Mouse (Mus musculus): Measurements from ENCODE around the gene Rbms1. TPM values are rescaled to one million over a fixed set of nuclear protein-coding genes. Genes with fewer than 3 reads are reported as not detected.

Rbms1 gene
- polyA plus RNA-seq, 1 experiment from 2014 or later: 47.8 TPM

- Histone ChIP-seq H3K9ac (no peak overlapping the region), H3K9me3 (replicated peaks) (no peaks in the 10 kb centered on the region), H3K4me1 (replicated peaks) (peaks cover 11% of the 10 kb centered on the region; the same call in 1 of the 2 replicates), H3K36me3 (replicated peaks) (no peaks in the 10 kb centered on the region), H3K27me3 (no peaks in the 10 kb centered on the region), H3K4me2 (no peak overlapping the region), H3K4me3 (replicated peaks) (no peak overlapping the region), H3K27ac (replicated peaks) (no peak overlapping the region)
- ATAC-seq (ENCODE audit: insufficient read depth): no peak
- WGBS (ENCODE audit: insufficient replicate concordance): 60% methylated on average over 7 of the region's 7 CpGs
These were observed 48.3 kb downstream of the Rbms1 start for GRCm38 (mm10) chr2:60914524-60915280.

- Histone ChIP-seq H3K4me1 (replicated peaks) (peaks cover 11% of the 10 kb centered on the region; the same call in 1 of the 2 replicates), H3K9me3 (replicated peaks) (no peaks in the 10 kb centered on the region), H3K4me3 (replicated peaks) (no peak overlapping the region), H3K9ac (no peak overlapping the region), H3K36me3 (replicated peaks) (no peaks in the 10 kb centered on the region), H3K27ac (replicated peaks) (no peak overlapping the region), H3K27me3 (no peaks in the 10 kb centered on the region), H3K4me2 (no peak overlapping the region)
- no peak for ATAC-seq (ENCODE audit: insufficient read depth)
- WGBS (ENCODE audit: insufficient replicate concordance): 45% methylated on average over 3 of the region's 3 CpGs
These were observed 49.7 kb downstream of the Rbms1 start for GRCm38 (mm10) chr2:60913281-60913680.

GRCm38 (mm10) chr2:60911716-60912115 is 51.3 kb downstream of the Rbms1 start:
- Histone ChIP-seq H3K4me1 (replicated peaks) (peaks cover 11% of the 10 kb centered on the region; the same call in 1 of the 2 replicates), H3K9ac (no peak overlapping the region), H3K27me3 (no peaks in the 10 kb centered on the region), H3K4me2 (no peak overlapping the region), H3K9me3 (replicated peaks) (no peaks in the 10 kb centered on the region), H3K27ac (replicated peaks) (no peak overlapping the region), H3K36me3 (replicated peaks) (no peaks in the 10 kb centered on the region), H3K4me3 (replicated peaks) (no peak overlapping the region)
- ATAC-seq (ENCODE audit: insufficient read depth): no peak
- 77% methylated on average over 8 of the region's 8 CpGs for WGBS (ENCODE audit: insufficient replicate concordance)

- Histone ChIP-seq H3K9ac (no peak overlapping the region), H3K4me1 (replicated peaks) (peaks cover 11% of the 10 kb centered on the region; the same call in 1 of the 2 replicates)
These were observed 52.2 kb downstream of the Rbms1 start for GRCm38 (mm10) chr2:60910820-60911219.

GRCm38 (mm10) chr2:60908551-60908950 is 54.4 kb downstream of the Rbms1 start:
- H3K4me2 ChIP-seq: 0 out of 2 replicates have a peak overlapping the region, but pooled peaks have one; percentile 7
- no peak overlapping the region for H3K9ac ChIP-seq
- H3K27me3 ChIP-seq: no peaks in the 10 kb centered on the region
- H3K36me3 ChIP-seq (replicated peaks): no peaks in the 10 kb centered on the region
- WGBS (ENCODE audit: insufficient replicate concordance): 36% methylated on average over 4 of the region's 4 CpGs
- peaks cover 14% of the 10 kb centered on the region; the same call in 1 of the 2 replicates for H3K4me1 ChIP-seq (replicated peaks)
- no peak overlapping the region for H3K27ac ChIP-seq (replicated peaks)
- no peak overlapping the region for H3K4me3 ChIP-seq (replicated peaks)
- no peaks in the 10 kb centered on the region for H3K9me3 ChIP-seq (replicated peaks)
- no peak for ATAC-seq (ENCODE audit: insufficient read depth)

More at GRCm38 (mm10) chr2:60910820-60911219, 52.2 kb downstream of the Rbms1 start:
- H3K4me3 ChIP-seq (replicated peaks): no peak overlapping the region
- no peaks in the 10 kb centered on the region for H3K27me3 ChIP-seq
- no peaks in the 10 kb centered on the region for H3K9me3 ChIP-seq (replicated peaks)
- 0 out of 2 replicates have a peak overlapping the region, but pooled peaks have one; percentile 11 for H3K27ac ChIP-seq (replicated peaks)
- no peaks in the 10 kb centered on the region for H3K36me3 ChIP-seq (replicated peaks)
- ATAC-seq (ENCODE audit: insufficient read depth): 0 out of 2 replicates have a peak, but pooled peaks have one; percentile 9
- peak overlapping the region; percentile 25 for H3K4me2 ChIP-seq
- WGBS (ENCODE audit: insufficient replicate concordance): 30% methylated on average over 6 of the region's 6 CpGs

- H3K9me3 ChIP-seq (replicated peaks): no peaks in the 10 kb centered on the region
- 44% methylated on average over 12 of the region's 12 CpGs for WGBS (ENCODE audit: insufficient replicate concordance)
- H3K36me3 ChIP-seq (replicated peaks): no peaks in the 10 kb centered on the region
- no peaks in the 10 kb centered on the region for H3K27me3 ChIP-seq
- no peak overlapping the region for H3K27ac ChIP-seq (replicated peaks)
- H3K4me1 ChIP-seq (replicated peaks): peaks cover 14% of the 10 kb centered on the region; the same call in 1 of the 2 replicates
- no peak overlapping the region for H3K9ac ChIP-seq
- H3K4me2 ChIP-seq: peak overlapping the region; percentile 7; the same call in 1 of the 2 replicates
- no peak overlapping the region for H3K4me3 ChIP-seq (replicated peaks)
- ATAC-seq (ENCODE audit: insufficient read depth): no peak
These were observed 54.9 kb downstream of the Rbms1 start for GRCm38 (mm10) chr2:60908116-60908515.

GRCm38 (mm10) chr2:60905283-60905682 is 57.7 kb downstream of the Rbms1 start:
- no peak for ATAC-seq (ENCODE audit: insufficient read depth)
- Histone ChIP-seq H3K4me3 (replicated peaks) (no peak overlapping the region), H3K36me3 (replicated peaks) (no peaks in the 10 kb centered on the region), H3K4me2 (no peak overlapping the region), H3K9ac (no peak overlapping the region), H3K4me1 (replicated peaks) (peaks cover 5% of the 10 kb centered on the region; the same call in 1 of the 2 replicates), H3K27me3 (no peaks in the 10 kb centered on the region; the same call in 1 of the 2 replicates), H3K27ac (replicated peaks) (no peak overlapping the region), H3K9me3 (replicated peaks) (no peaks in the 10 kb centered on the region)
- 14% methylated on average over 3 of the region's 3 CpGs for WGBS (ENCODE audit: insufficient replicate concordance)

GRCm38 (mm10) chr2:60904141-60904540 is 58.9 kb downstream of the Rbms1 start:
- H3K36me3 ChIP-seq (replicated peaks): no peaks in the 10 kb centered on the region
- no peak for ATAC-seq (ENCODE audit: insufficient read depth)
- WGBS (ENCODE audit: insufficient replicate concordance): 24% methylated on average over 5 of the region's 5 CpGs
- no peak overlapping the region for H3K4me3 ChIP-seq (replicated peaks)
- no peak overlapping the region for H3K4me2 ChIP-seq
- H3K9me3 ChIP-seq (replicated peaks): no peaks in the 10 kb centered on the region
- no peaks in the 10 kb centered on the region; the same call in 1 of the 2 replicates for H3K27me3 ChIP-seq
- peaks cover 5% of the 10 kb centered on the region; the same call in 1 of the 2 replicates for H3K4me1 ChIP-seq (replicated peaks)
- H3K27ac ChIP-seq (replicated peaks): no peak overlapping the region
- H3K9ac ChIP-seq: no peak overlapping the region

GRCm38 (mm10) chr2:60903535-60903934 is 59.5 kb downstream of the Rbms1 start:
- whole genome bisulfite sequencing (ENCODE audit: insufficient replicate concordance): 23% methylated on average over 7 of the region's 7 CpGs
- no peak overlapping the region for H3K4me3 ChIP-seq (replicated peaks)
- peaks cover 5% of the 10 kb centered on the region; the same call in 1 of the 2 replicates for H3K4me1 ChIP-seq (replicated peaks)
- no peak overlapping the region for H3K4me2 ChIP-seq
- no peak for ATAC-seq (ENCODE audit: insufficient read depth)
- H3K9ac ChIP-seq: no peak overlapping the region
- H3K9me3 ChIP-seq (replicated peaks): no peaks in the 10 kb centered on the region
- H3K36me3 ChIP-seq (replicated peaks): no peaks in the 10 kb centered on the region
- H3K27ac ChIP-seq (replicated peaks): no peak overlapping the region
- no peaks in the 10 kb centered on the region; the same call in 1 of the 2 replicates for H3K27me3 ChIP-seq

GRCm38 (mm10) chr2:60902446-60903137 is 60.4 kb downstream of the Rbms1 start:
- H3K4me2 ChIP-seq: no peak overlapping the region
- H3K27me3 ChIP-seq: no peaks in the 10 kb centered on the region; the same call in 1 of the 2 replicates
- no peaks in the 10 kb centered on the region for H3K9me3 ChIP-seq (replicated peaks)
- no peak overlapping the region for H3K9ac ChIP-seq
- H3K36me3 ChIP-seq (replicated peaks): no peaks in the 10 kb centered on the region
- no peak overlapping the region for H3K27ac ChIP-seq (replicated peaks)
- no peak for ATAC-seq (ENCODE audit: insufficient read depth)
- H3K4me1 ChIP-seq (replicated peaks): 0 out of 2 replicates have a peak, but pooled peaks cover 5% of the 10 kb centered on the region
- WGBS (ENCODE audit: insufficient replicate concordance): 37% methylated on average over 6 of the region's 6 CpGs
- no peak overlapping the region for H3K4me3 ChIP-seq (replicated peaks)

- H3K9ac ChIP-seq: no peak overlapping the region
- WGBS (ENCODE audit: insufficient replicate concordance): 20% methylated on average over 15 of the region's 15 CpGs
- H3K27ac ChIP-seq (replicated peaks): no peak overlapping the region
- H3K36me3 ChIP-seq (replicated peaks): no peaks in the 10 kb centered on the region
- H3K27me3 ChIP-seq: no peaks in the 10 kb centered on the region; the same call in 1 of the 2 replicates
- H3K9me3 ChIP-seq (replicated peaks): no peaks in the 10 kb centered on the region
- H3K4me1 ChIP-seq (replicated peaks): 0 out of 2 replicates have a peak, but pooled peaks cover 5% of the 10 kb centered on the region
- ATAC-seq (ENCODE audit: insufficient read depth): no peak; the same call in 1 of the 2 replicates
- no peak overlapping the region for H3K4me3 ChIP-seq (replicated peaks)
- H3K4me2 ChIP-seq: no peak overlapping the region
These were observed 61.5 kb downstream of the Rbms1 start for GRCm38 (mm10) chr2:60901511-60901951.
